8 mouse cellular contexts compared by ENCODE assay signal in genomic region chr7:34312786-34313442, GRCm38 (mm10). TPM values are rescaled to one million over a fixed set of nuclear protein-coding genes. Genes with fewer than 3 reads are reported as not detected.
DNase-seq lines count a peak whose midpoint lies in the region; ATAC-seq and TF ChIP-seq lines count a peak whose summit lies in the region.

No protein-coding gene starts in this region.

- H3K4me1 ChIP-seq in bone marrow, adult 2 months (ENCODE audit: control insufficient read depth, insufficient read depth, low read length), result no peaks in the 10 kb centered on the region
- H3K4me1 ChIP-seq in forebrain, embryonic 10.5 days, result peaks cover 10% of the 10 kb centered on the region
- H3K4me1 ChIP-seq in stomach, embryonic 14.5 days (ENCODE audit: control insufficient read depth, insufficient read depth, low read length), result peaks cover 16% of the 10 kb centered on the region; the same call in 1 of the 2 replicates

- TF ChIP-seq CTCF in bone marrow, adult 2 months (IDR thresholded peaks at IDR 0.05; ENCODE audit: control insufficient read depth, insufficient read depth, low read length), result no peak

- H3K27me3 ChIP-seq in forebrain, embryonic 10.5 days (ENCODE audit: poor library complexity, severe bottlenecking), result no peaks in the 10 kb centered on the region
- H3K27me3 ChIP-seq in stomach, embryonic 14.5 days (ENCODE audit: control insufficient read depth, insufficient read depth, low read length), result no peaks in the 10 kb centered on the region

- peak overlapping the region; percentile 78 for H3K9ac ChIP-seq in stomach, embryonic 14.5 days (replicated peaks; ENCODE audit: low read depth, low read length)

- peak overlapping the region; percentile 95 for H3K4me3 ChIP-seq in bone marrow, adult 2 months (replicated peaks; ENCODE audit: control insufficient read depth, low read depth, low read length)
- peak overlapping the region; percentile 96 for H3K4me3 ChIP-seq in forebrain, embryonic 10.5 days
- H3K4me3 ChIP-seq in macrophage (ENCODE audit: inconsistent target), result peak overlapping the region; percentile 38
- H3K4me3 ChIP-seq in stomach, embryonic 14.5 days (ENCODE audit: low read depth, low read length), result peak overlapping the region; percentile 77

- under 1% methylated on average over 70 of the region's 73 CpGs for WGBS in bone marrow, adult 2 months
- WGBS in forebrain, embryonic 10.5 days, result under 1% methylated on average over 70 of the region's 73 CpGs
- WGBS in macrophage (ENCODE audit: missing documents), result under 1% methylated on average over 73 of the region's 73 CpGs
- 0% methylated on average over 63 of the region's 73 CpGs for WGBS in stomach, embryonic 14.5 days

- no peaks in the 10 kb centered on the region for H3K36me3 ChIP-seq in forebrain, embryonic 10.5 days (replicated peaks)
- no peaks in the 10 kb centered on the region for H3K36me3 ChIP-seq in macrophage (ENCODE audit: inconsistent target)
- H3K36me3 ChIP-seq in stomach, embryonic 14.5 days (ENCODE audit: control insufficient read depth, insufficient read depth, low read length), result no peaks in the 10 kb centered on the region

- TF ChIP-seq POLR2A in bone marrow, adult 2 months (IDR thresholded peaks at IDR 0.05; ENCODE audit: borderline replicate concordance, control insufficient read depth, low read depth, low read length), result no peak

- H3K9me3 ChIP-seq in forebrain, embryonic 10.5 days, result no peaks in the 10 kb centered on the region
- H3K9me3 ChIP-seq in stomach, embryonic 14.5 days (ENCODE audit: control insufficient read depth, low read depth, low read length), result no peaks in the 10 kb centered on the region

- no peak for DNase-seq in cerebellum, postnatal 4 days (ENCODE audit: low spot score in 2 of 2)
- DNase-seq in forebrain, embryonic 10.5 days (ENCODE audit: extremely low spot score, low spot score), result peak; percentile 42
- peak; percentile 75 for DNase-seq in heart, postnatal 10 days
- DNase-seq in kidney, postnatal 14 days, result peak; percentile 85

- H3K79me2 ChIP-seq in macrophage (ENCODE audit: inconsistent target), result peaks cover 49% of the 10 kb centered on the region

- H3K27ac ChIP-seq in bone marrow, adult 2 months (ENCODE audit: control insufficient read depth, insufficient read depth, low read depth, low read length, poor library complexity), result peak overlapping the region; percentile 83; the same call in 1 of the 2 replicates
- peak overlapping the region; percentile 93 for H3K27ac ChIP-seq in forebrain, embryonic 10.5 days
- H3K27ac ChIP-seq in macrophage, result no peak overlapping the region
- H3K27ac ChIP-seq in stomach, embryonic 14.5 days (ENCODE audit: low read length), result peak overlapping the region; percentile 78

- peak overlapping the region; percentile 67 for H3K4me2 ChIP-seq in stomach, embryonic 14.5 days (replicated peaks; ENCODE audit: low read depth, low read length)

- intact Hi-C loops in heart, postnatal 10 days (cut with DNase I), result loop anchor here (2.0 kb wide), 1 partner anchor 60 kb away; no protein-coding TSS in a partner anchor

- peak; percentile 72; the same call in 1 of the 2 replicates for ATAC-seq in cerebellum, adult (ENCODE audit: insufficient number of reproducible peaks, low FRiP score, low TSS enrichment)
- ATAC-seq in stomach, embryonic 14.5 days (ENCODE audit: insufficient number of reproducible peaks, insufficient read depth, low FRiP score, low read depth), result peak; percentile 85

RNA-seq across cellular contexts. Expression of gene 4931406P16Rik, which starts 0.4 kb away (rescaled TPM):
- polyA plus RNA-seq in bone marrow, adult 2 months (2011; ENCODE audit: insufficient read depth, insufficient read length, low replicate concordance, missing spikeins), result 6.0 and 13.3 TPM in 2 replicates
- polyA plus RNA-seq in forebrain, embryonic 10.5 days (2016; fragmentation: Nextera tagmentation; extraction: Ambion mirVana), result 23.8 and 25.3 TPM in 2 replicates
- 100 to 1,000 TPM in 1 of 2 experiments, 10 to 100 TPM in 1; 95.5 to 102 TPM for total RNA-seq in heart, postnatal 10 days (2021)
- 100 to 1,000 TPM in 1 of 26 experiments, 10 to 100 TPM in 25; 20.2 to 115 (median 50.9) TPM for total RNA-seq in macrophage (2018; cell fraction: chromatin; rRNA removed)
- total RNA-seq in macrophage (2018; cell fraction: cytosol; rRNA removed), result 10 to 100 TPM in 25 of 26 experiments, 1 to 10 TPM in 1; 9.9 to 21.8 (median 15.7) TPM
- total RNA-seq in macrophage (2018; cell fraction: nucleus; rRNA removed), result 10 to 100 TPM; 21.6 to 85.9 (median 33.3) TPM
- 14.1 to 16.3 TPM (median 15.6 TPM) in 3 replicates for polyA plus RNA-seq in macrophage (2018)
- polyA plus RNA-seq in stomach, embryonic 14.5 days (2014; fragmentation: Nextera tagmentation; extraction: Ambion mirVana), result 41.0 and 47.8 TPM in 2 replicates

Comparison
In these comparisons a context has a peak if more than half of its experiments do, and no peak if none do; other contexts are left out.
1. DNase-seq: peak in forebrain, embryonic 10.5 days (single experiment), heart, postnatal 10 days (2 of 2) and kidney, postnatal 14 days (single experiment); none in cerebellum, postnatal 4 days (0 of 2).
2. H3K4me3 ChIP-seq: peak in every context shown above with its lines; median percentile 96 in forebrain, embryonic 10.5 days; 95 in bone marrow, adult 2 months; 77 in stomach, embryonic 14.5 days; 38 in macrophage.